Mouse (Mus musculus) CH12.LX (cell line): Measurements from ENCODE around the gene Tbx21. TPM values are rescaled to one million over a fixed set of nuclear protein-coding genes. Genes with fewer than 3 reads are reported as not detected.

Source experiments
- DNase-seq: peaks from one replicate; pipeline ENCODE4 v3.0.0-alpha.2; 2013; ENCODE audit errors: extremely low read depth
- H3K27ac ChIP-seq: 2 replicates; pipeline ENCODE4 v1.5.1; 2012; ENCODE audit warnings: low read depth, mild to moderate bottlenecking, control low read depth, moderate library complexity; ENCODE audit not compliant: insufficient read depth
- H3K27me3 ChIP-seq: replicated peaks from 2 replicates; pipeline ENCODE3; 2012; ENCODE audit warnings: inconsistent platforms
- H3K36me3 ChIP-seq, 2 experiments: replicated peaks in 1 of 2; 2 replicates each; pipeline versions ENCODE3 to v1.6.1; 2012; ENCODE audit warnings: inconsistent platforms in 1 of 2, low read length in 1 of 2, mild to moderate bottlenecking in 1 of 2, mixed read lengths in 1 of 2, moderate library complexity in 1 of 2; ENCODE audit not compliant: control insufficient read depth in 1 of 2, insufficient read depth in 1 of 2
- H3K4me1 ChIP-seq, 2 experiments: 2 replicates each; pipeline ENCODE4 v1.6.1; 2012; ENCODE audit warnings: inconsistent platforms in 1 of 2, moderate library complexity in 1 of 2; ENCODE audit not compliant: insufficient read depth in 2 of 2, control insufficient read depth in 1 of 2
- H3K4me2 ChIP-seq: 2 replicates; pipeline ENCODE4 v1.6.1; 2012; ENCODE audit warnings: low read depth, mild to moderate bottlenecking, control low read depth; ENCODE audit not compliant: poor library complexity, insufficient read depth, severe bottlenecking
- H3K4me3 ChIP-seq, 3 experiments: fragments of 150-350 bp in 1 of 3; sonication (generic) in 1 of 3; replicated peaks in 1 of 3; 2 replicates each; pipeline versions ENCODE3 to v1.5.1; 2011 to 2012; ENCODE audit warnings: low read depth in 2 of 3, low read length in 2 of 3, mild to moderate bottlenecking in 2 of 3, moderate library complexity in 2 of 3, control low read depth in 1 of 3, improper control_type of control experiment in 1 of 3, inconsistent platforms in 1 of 3, mixed read lengths in 1 of 3; ENCODE audit not compliant: poor library complexity in 1 of 3
- H3K79me2 ChIP-seq: replicated peaks from 2 replicates; pipeline ENCODE4 v1.6.1; 2012; ENCODE audit warnings: mild to moderate bottlenecking, moderate library complexity; ENCODE audit not compliant: control insufficient read depth, poor library complexity, insufficient read depth, severe bottlenecking; ENCODE audit errors: extremely low read depth
- H3K9ac ChIP-seq: 2 replicates; pipeline ENCODE4 v1.6.1; 2012; ENCODE audit warnings: low read depth, mild to moderate bottlenecking, control low read depth, moderate library complexity; ENCODE audit not compliant: insufficient read depth
- H3K9me3 ChIP-seq: replicated peaks from 2 replicates; pipeline ENCODE3; 2012; ENCODE audit warnings: low read length, inconsistent platforms, mixed read lengths
- BHLHE40 ChIP-seq: IDR thresholded peaks from 2 replicates; pipeline ENCODE4 v1.6.1; 2011; ENCODE audit warnings: mild to moderate bottlenecking, low read depth, low read length, improper control_type of control experiment
- CTCF ChIP-seq, 2 experiments: IDR thresholded peaks in 1 of 2; conservative IDR thresholded peaks in 1 of 2; 2 replicates each; pipeline ENCODE4 v1.5.1; 2011 to 2012; ENCODE audit warnings: low read depth in 2 of 2, low read length in 2 of 2, improper control_type of control experiment in 1 of 2, inconsistent platforms in 1 of 2, mild to moderate bottlenecking in 1 of 2, moderate library complexity in 1 of 2
- MAX ChIP-seq: IDR thresholded peaks from 2 replicates; pipeline ENCODE4 v1.6.1; 2011; ENCODE audit warnings: low read length, improper control_type of control experiment
- MXI1 ChIP-seq: IDR thresholded peaks from 2 replicates; pipeline ENCODE4 v1.6.1; 2011; ENCODE audit warnings: mild to moderate bottlenecking, low read depth, low read length, improper control_type of control experiment
- POLR2AphosphoS2 ChIP-seq: IDR thresholded peaks from 2 replicates; pipeline ENCODE4 v1.6.1; 2011; ENCODE audit warnings: low read depth, low read length, improper control_type of control experiment
- USF2 ChIP-seq: conservative IDR thresholded peaks from 2 replicates; pipeline ENCODE4 v1.6.1; 2011; ENCODE audit warnings: low read depth, low read length, improper control_type of control experiment
- ZC3H11A ChIP-seq: IDR thresholded peaks from 2 replicates; pipeline ENCODE4 v1.6.1; 2012; ENCODE audit warnings: low read depth, mild to moderate bottlenecking, inconsistent platforms, low read length, improper control_type of control experiment
- dilution Hi-C: fragments of 300-500 bp; cut with MboI; formaldehyde crosslinking; loops from 2 replicates; pipeline ENCODE4 v1.14.3; 2020; ENCODE audit warnings: low sequenced_read_pairs; ENCODE audit not compliant: extremely low pct_unique_long_range_greater_than_20kb, extremely low pct_ligation_motif_present
- in situ Hi-C: fragments of 300-500 bp; cut with MboI; formaldehyde crosslinking; loops from 3 replicates; pipeline ENCODE4 v1.14.3; 2019; ENCODE audit warnings: low sequenced_read_pairs, low pct_ligation_motif_present, low pct_unique_long_range_greater_than_20kb, mixed read lengths
- polyA plus RNA-seq: library from polyadenylated mRNA; unstranded; fragments of >175 nt; gene quantifications from 2 replicates; pipeline ENCODE4 v1.2.1, GENCODE M21; 2012; ENCODE audit warnings: low read depth; ENCODE audit not compliant: insufficient read length
- total RNA-seq, 2 experiments: library from RNA; depleted of rRNA; stranded (reverse); fragments of 300-350 nt in 1 of 2; fragments of >200 nt in 1 of 2; gene quantifications; 2 replicates each; pipeline ENCODE4 v1.2.3; 2012 to 2014

Gene Tbx21
- total and polyA plus RNA-seq, 3 experiments, result 0.08 to 0.09 TPM; not detected in 1

DNA sequence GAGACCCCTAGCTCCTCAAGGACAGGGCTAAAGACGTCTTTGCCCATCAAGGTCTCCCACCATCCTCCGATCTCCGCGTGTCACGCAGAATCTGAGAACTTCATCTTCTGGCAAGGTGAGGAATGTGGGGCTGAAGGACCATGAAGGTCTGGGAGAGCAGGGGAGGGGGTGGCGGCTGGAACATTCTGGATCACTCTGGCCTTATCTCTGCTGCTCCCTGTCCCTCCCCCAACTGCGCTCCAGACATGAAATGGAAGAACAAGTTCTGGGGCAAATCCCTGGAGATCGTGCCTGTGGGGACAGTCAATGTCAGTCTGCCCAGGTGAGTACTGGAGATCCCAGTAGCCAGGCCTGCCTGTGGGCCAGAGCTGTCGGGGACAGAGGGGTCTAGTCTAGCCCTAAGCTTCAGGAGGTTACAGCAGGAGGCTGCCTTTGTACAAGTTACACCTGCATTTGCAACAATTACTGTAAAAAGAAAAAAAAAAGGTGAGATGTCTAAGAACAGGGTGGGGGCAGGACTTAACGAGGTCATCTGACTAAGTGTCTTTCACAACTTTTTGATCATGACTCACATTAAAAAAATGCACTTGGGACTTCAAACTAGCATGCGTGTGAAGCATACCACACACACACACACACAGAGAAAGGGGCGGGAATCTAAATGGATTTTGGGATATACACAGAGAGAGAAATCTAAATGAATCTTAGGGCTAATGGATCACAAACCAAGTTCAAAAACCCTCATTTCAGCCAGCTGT, 49.4 kb downstream of the Tbx21 start:
- Histone ChIP-seq H3K4me1 (no peaks in the 10 kb centered on the region), H3K4me2 (no peak overlapping the region)
- no peak for TF ChIP-seq BHLHE40
- no peak for TF ChIP-seq MXI1
- no peak for TF ChIP-seq ZC3H11A
- TF ChIP-seq, all 38 proteins: peak for 0
- Histone ChIP-seq H3K9me3 (no peaks in the 10 kb centered on the region), H3K79me2 (no peaks in the 10 kb centered on the region), H3K27me3 (no peaks in the 10 kb centered on the region), H3K4me3 (no peak overlapping the region), H3K36me3 (peaks cover 47 to 92% of the 10 kb centered on the region in 2 experiments), H3K27ac (no peak overlapping the region), H3K9ac (no peak overlapping the region)
- in situ Hi-C loops, result loop anchor here (5.0 kb wide), 1 partner anchor 97 kb away; no protein-coding TSS in a partner anchor
- dilution Hi-C loops, result no loop called here
- no peak for DNase-seq

DNA sequence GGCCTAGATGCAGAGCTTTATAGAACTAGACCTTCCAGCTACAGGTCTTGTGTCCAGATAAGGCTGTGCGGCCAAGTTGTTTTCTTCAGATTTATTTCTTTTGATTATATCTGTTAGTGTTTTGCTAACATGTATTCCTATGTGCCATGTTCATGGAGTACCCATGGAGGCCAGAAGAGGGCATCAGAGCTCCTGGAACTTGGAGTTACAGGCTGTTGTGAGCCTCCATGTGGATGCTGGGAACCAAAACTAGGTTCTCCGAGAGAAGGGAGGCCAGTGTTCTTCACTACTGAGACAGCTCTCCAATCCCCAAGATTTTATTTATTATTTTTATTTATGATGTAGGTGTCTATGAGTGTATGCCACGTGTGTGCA, 51.2 kb downstream of the Tbx21 start:
- H3K27ac ChIP-seq, result no peak overlapping the region
- no peak overlapping the region for H3K9ac ChIP-seq
- H3K4me1 ChIP-seq, result no peaks in the 10 kb centered on the region
- DNase-seq, result no peak
- H3K9me3 ChIP-seq, result no peaks in the 10 kb centered on the region
- H3K36me3 ChIP-seq, result peaks cover 62 to 96% of the 10 kb centered on the region in 2 experiments
- H3K4me3 ChIP-seq, result no peak overlapping the region
- no peaks in the 10 kb centered on the region for H3K27me3 ChIP-seq
- in situ Hi-C loops (no loop called here), dilution Hi-C loops (no loop called here)
- peak; percentile 31 to 42; a peak in 3 of 4 replicates for TF ChIP-seq CTCF (conservative IDR thresholded peaks at IDR 0.05 in 1 of 2, IDR thresholded peaks at IDR 0.05 in 1 of 2; ENCODE audit: low read depth in 2 of 2, low read length in 2 of 2)
- TF ChIP-seq USF2, result no peak
- no peak for TF ChIP-seq MAX
- H3K4me2 ChIP-seq, result no peak overlapping the region
- no peaks in the 10 kb centered on the region for H3K79me2 ChIP-seq

DNA sequence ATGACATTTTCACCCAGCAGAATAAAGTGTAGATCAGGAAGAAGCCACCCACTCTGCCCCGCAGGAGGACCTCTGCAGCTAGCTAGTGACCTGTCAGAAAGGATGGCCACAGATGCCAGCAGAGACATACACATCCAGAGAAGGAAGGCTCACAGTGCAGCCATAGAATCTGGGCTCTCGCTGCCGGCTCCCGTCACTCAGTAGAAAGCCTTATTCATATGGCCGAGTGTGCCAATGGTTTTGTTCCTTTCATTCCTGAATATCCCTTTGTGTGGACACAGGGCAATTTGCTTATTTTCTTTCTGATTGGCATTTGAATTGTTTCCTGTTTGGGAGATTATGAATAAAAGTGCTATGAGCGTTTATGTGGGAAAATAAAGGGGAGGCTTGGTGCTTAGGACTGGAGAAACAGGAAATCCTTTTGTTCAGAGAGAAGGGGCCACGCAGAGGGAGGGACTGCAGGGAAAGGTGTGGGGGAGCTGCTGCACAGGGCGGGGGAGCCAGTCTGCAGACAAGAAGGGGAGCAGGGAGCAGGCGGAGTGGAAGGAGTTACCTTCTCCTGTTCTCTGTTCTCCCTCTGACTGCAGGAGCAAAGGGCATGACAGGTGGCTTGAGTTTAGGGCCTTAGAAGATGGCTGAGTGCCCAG, 51.7 kb downstream of the Tbx21 start:
- Histone ChIP-seq H3K4me1 (no peaks in the 10 kb centered on the region), H3K9ac (no peak overlapping the region), H3K79me2 (no peaks in the 10 kb centered on the region), H3K27me3 (no peaks in the 10 kb centered on the region), H3K27ac (no peak overlapping the region), H3K9me3 (no peaks in the 10 kb centered on the region), H3K4me2 (no peak overlapping the region), H3K36me3 (peaks cover 62 to 96% of the 10 kb centered on the region in 2 experiments), H3K4me3 (no peak overlapping the region)
- no peak for DNase-seq
- TF ChIP-seq POLR2AphosphoS2, result no peak
- in situ Hi-C loops, result no loop called here
- dilution Hi-C loops, result no loop called here
